Mouse (Mus musculus) left cerebral cortex, adult 2 months (tissue): ENCODE results near the gene Zfp616. TPM values are rescaled to one million over a fixed set of nuclear protein-coding genes. Genes with fewer than 3 reads are reported as not detected.

ENCODE experiments used
- DNase-seq, 2 experiments: peaks; one replicate each; pipeline ENCODE4 v3.0.0; 2021 to 2022; ENCODE audit warnings: low spot score in 2 of 2, mixed read lengths in 1 of 2; ENCODE audit errors: extremely low spot score in 1 of 2
- H3K27ac ChIP-seq: fragments of 200-600 bp; 2 replicates; pipeline ENCODE4 v1.8.1; 2022
- H3K4me3 ChIP-seq: fragments of 200-600 bp; 2 replicates; pipeline ENCODE4 v1.8.1; 2022
- CTCF ChIP-seq: fragments of 200-600 bp; IDR thresholded peaks from 2 replicates; pipeline ENCODE4 v1.8.1; 2022; ENCODE audit warnings: antibody characterized with exemption, mild to moderate bottlenecking, moderate library complexity
- intact Hi-C: fragments of 180-260 bp; cut with DNase I; formaldehyde crosslinking; loops from one replicate; pipeline ENCODE4 v1.15.1; 2025
- long read RNA-seq, 2 experiments: library from polyadenylated mRNA; stranded (forward); transcript quantifications; one replicate each; pipeline ENCODE4 v2.0.0; 2021; ENCODE audit warnings: borderline mapping rate in 2 of 2
- total RNA-seq, 2 experiments: library from RNA; stranded (reverse); gene quantifications; 2 replicates each; pipeline ENCODE4 v1.2.3; 2021

Gene Zfp616
- total RNA-seq: not detected
- long read RNA-seq, experiment 1: 0 reads
- long read RNA-seq, experiment 2: 0 reads

DNA sequence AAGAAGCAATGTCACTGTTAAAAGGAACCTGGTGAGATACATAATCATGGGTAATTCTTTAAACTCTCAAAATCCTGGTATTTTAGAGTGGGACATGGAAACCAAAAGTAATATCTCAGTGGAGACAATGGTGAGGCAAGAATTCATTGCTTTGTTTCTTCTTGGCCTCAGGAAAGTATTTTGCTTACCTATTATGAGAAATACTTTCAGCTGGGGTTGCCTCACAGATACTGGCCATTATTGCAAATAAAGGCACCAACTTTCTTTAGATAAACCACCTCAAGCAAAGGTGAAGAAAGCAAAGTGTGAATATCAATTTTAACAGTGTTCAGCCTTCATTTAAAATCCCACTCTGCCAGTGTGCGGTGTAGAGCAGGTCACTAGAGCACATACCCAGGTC, at the start of gene Zfp616:
Zfp616 (plus strand) TSS at position 301 of the 400 bp plus-strand sequence.
- no peak for DNase-seq
- no peak for TF ChIP-seq CTCF
- intact Hi-C loops: loop anchor here (10.0 kb wide), 1 partner anchor 1825 kb away; no protein-coding TSS in a partner anchor
- Histone ChIP-seq H3K27ac (no peak within 1 kb of the TSS), H3K4me3 (no peak within 1 kb of the TSS)

DNA sequence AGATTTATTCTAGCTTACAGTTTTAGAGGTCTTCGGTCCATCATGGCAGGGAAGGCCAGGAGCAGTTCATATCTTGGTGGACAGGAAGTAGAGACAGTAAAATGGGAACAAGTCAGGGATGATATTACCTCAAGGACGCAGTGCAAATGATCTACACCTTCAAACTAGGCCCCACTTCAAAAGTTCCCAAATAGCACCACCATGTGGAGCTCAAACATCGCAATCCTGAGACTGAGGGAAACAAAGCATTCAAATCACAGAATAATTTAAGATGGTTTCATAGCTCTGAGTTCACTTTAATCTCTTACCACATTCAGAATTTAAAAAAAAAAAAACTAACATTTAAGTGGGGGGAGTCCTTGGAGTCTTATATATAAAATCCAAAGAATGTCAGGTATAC, 18.4 kb upstream of the Zfp616 start:
- no peak; the same call in none of the 2 replicates for TF ChIP-seq CTCF
- Histone ChIP-seq H3K4me3 (no peak overlapping the region), H3K27ac (no peak overlapping the region)
- intact Hi-C loops: no loop called here
- no peak for DNase-seq

GRCm38 (mm10) chr11:74056451-74056850, 13.3 kb upstream of the Zfp616 start, which contains the start of the genes Olfr139 and Olfr399:
TSS of gene Olfr139 (minus strand) at chr11:74056551.
TSS of gene Olfr399 (minus strand) at chr11:74056615.
- DNase-seq: no peak
- TF ChIP-seq CTCF: no peak
- intact Hi-C loops: no loop called here
- H3K4me3 ChIP-seq: no peak within 1 kb of the TSS
- H3K27ac ChIP-seq: no peak within 1 kb of the TSS

DNA sequence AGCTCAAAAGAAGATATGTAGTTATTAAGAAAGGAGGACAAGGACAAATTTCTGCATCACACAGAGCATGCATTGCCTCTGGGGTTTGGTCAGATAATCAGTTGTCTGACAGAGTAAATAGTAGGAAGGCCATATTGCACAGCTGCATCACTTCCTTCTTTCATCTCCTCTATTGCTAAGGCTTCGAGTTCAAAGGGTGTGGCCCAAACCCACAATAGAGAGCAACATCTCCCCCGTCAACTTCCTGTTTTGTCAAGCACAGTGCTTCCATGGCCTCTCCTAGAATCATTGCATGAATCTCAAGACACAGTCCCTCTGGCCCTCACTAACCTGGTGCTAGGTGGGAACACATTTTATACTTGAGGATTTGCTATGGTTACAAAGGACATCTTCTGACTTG, 31.0 kb downstream of the Zfp616 start:
- H3K27ac ChIP-seq: no peak overlapping the region
- no peak for DNase-seq
- intact Hi-C loops: no loop called here
- no peak for TF ChIP-seq CTCF
- H3K4me3 ChIP-seq: no peak overlapping the region

GRCm38 (mm10) chr11:74101507-74101906, 31.8 kb downstream of the Zfp616 start:
- intact Hi-C loops: no loop called here
- TF ChIP-seq CTCF: no peak
- no peak for DNase-seq
- Histone ChIP-seq H3K27ac (no peak overlapping the region), H3K4me3 (no peak overlapping the region)

GRCm38 (mm10) chr11:74105066-74105465, 35.3 kb downstream of the Zfp616 start:
- DNase-seq: no peak
- no peak overlapping the region for H3K4me3 ChIP-seq
- intact Hi-C loops: no loop called here
- no peak for TF ChIP-seq CTCF
- H3K27ac ChIP-seq: no peak overlapping the region

DNA sequence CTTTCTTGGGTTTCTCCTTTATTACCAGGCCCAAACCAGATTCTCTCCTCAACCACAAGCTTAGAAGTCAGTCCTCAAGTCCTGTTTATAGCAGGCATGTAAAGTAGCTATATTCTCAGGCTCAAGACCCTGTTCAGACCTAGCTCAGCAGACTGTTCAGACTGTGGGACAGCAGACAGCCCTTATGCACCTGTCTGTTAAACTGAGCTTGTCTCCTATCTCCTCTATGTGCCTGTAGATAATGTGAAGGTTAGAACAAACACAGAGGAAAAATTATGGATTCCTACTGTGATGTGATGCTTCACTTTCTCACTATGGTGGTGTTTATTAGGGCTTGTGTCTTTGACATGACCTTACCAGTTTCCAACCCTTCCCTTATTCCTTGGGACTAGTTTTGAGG, 43.7 kb downstream of the Zfp616 start, which contains the start of gene Olfr401:
Olfr401 (plus strand) TSS at position 301 of the 400 bp plus-strand sequence.
- TF ChIP-seq CTCF: no peak
- intact Hi-C loops: no loop called here
- DNase-seq: no peak
- Histone ChIP-seq H3K4me3 (no peak within 1 kb of the TSS), H3K27ac (no peak within 1 kb of the TSS)

Other genes with a start within 250 kb of the Zfp616 start
- gene Olfr393, start 218.5 kb upstream of the Zfp616 start, total RNA-seq: not detected
- not detected for gene Olfr394, start 179.2 kb upstream of the Zfp616 start, total RNA-seq
- gene Olfr395, start 160.7 kb upstream of the Zfp616 start, total RNA-seq: not detected
- gene Olfr23, start 133.3 kb upstream of the Zfp616 start, total RNA-seq: not detected
- gene Olfr397, start 109.1 kb upstream of the Zfp616 start, total RNA-seq: not detected
- gene Olfr398, start 79.5 kb upstream of the Zfp616 start, total RNA-seq: not detected
- not detected for gene Olfr139, start 13.4 kb upstream of the Zfp616 start, total RNA-seq
- gene Olfr399, start 13.3 kb upstream of the Zfp616 start, total RNA-seq: not detected
- gene Olfr401, start 43.8 kb downstream of the Zfp616 start, total RNA-seq: not detected
- gene Olfr402, start 83.6 kb downstream of the Zfp616 start, total RNA-seq: not detected
- gene Olfr403, start 116.3 kb downstream of the Zfp616 start, total RNA-seq: not detected
- not detected for gene Olfr43, start 141.4 kb downstream of the Zfp616 start, total RNA-seq
- not detected for gene Olfr406, start 189.9 kb downstream of the Zfp616 start, total RNA-seq
- not detected for gene Olfr59, start 213.8 kb downstream of the Zfp616 start, total RNA-seq